Mouse (Mus musculus) kidney, embryonic 16.5 days (tissue): ENCODE data around the gene Lin28a. TPM values are rescaled to one million over a fixed set of nuclear protein-coding genes. Genes with fewer than 3 reads are reported as not detected.
"Not testable (repeated sequence)": the region's sequence is repeated elsewhere in the genome, so short reads cannot be mapped to it uniquely, and the experiment has no call there.

ENCODE experiments used
- ATAC-seq: fragments of 200-750 bp; cut with Nextera tagmentation; 2 replicates; pipeline ENCODE4 v1.8.0; 2017; ENCODE audit warnings: moderate TSS enrichment; ENCODE audit not compliant: low FRiP score, low TSS enrichment
- H3K27ac ChIP-seq: fragments of 300-500 bp; sonication (generic); 2 replicates; pipeline ENCODE4 v1.5.1; 2014; ENCODE audit warnings: low read length
- H3K27me3 ChIP-seq: fragments of 300-500 bp; sonication (generic); 2 replicates; pipeline ENCODE4 v1.6.1; 2014; ENCODE audit warnings: low read length, control low read depth, mixed read lengths; ENCODE audit not compliant: insufficient read depth
- H3K36me3 ChIP-seq: fragments of 300-500 bp; sonication (generic); 2 replicates; pipeline ENCODE4 v1.6.1; 2014; ENCODE audit warnings: low read length, control low read depth, mixed read lengths; ENCODE audit not compliant: insufficient read depth
- H3K4me1 ChIP-seq: fragments of 300-500 bp; sonication (generic); 2 replicates; pipeline ENCODE4 v1.6.1; 2014; ENCODE audit warnings: low read length, control low read depth, mixed read lengths; ENCODE audit not compliant: insufficient read depth
- H3K4me2 ChIP-seq: fragments of 300-500 bp; sonication (generic); replicated peaks from 2 replicates; pipeline ENCODE4 v1.6.1; 2014; ENCODE audit warnings: low read depth, low read length
- H3K4me3 ChIP-seq: fragments of 300-500 bp; sonication (generic); 2 replicates; pipeline ENCODE4 v1.5.1; 2014; ENCODE audit warnings: mild to moderate bottlenecking, low read length
- H3K9ac ChIP-seq: fragments of 300-500 bp; sonication (generic); replicated peaks from 2 replicates; pipeline ENCODE4 v1.6.1; 2014; ENCODE audit warnings: low read length
- H3K9me3 ChIP-seq: fragments of 300-500 bp; sonication (generic); 2 replicates; pipeline ENCODE4 v1.6.1; 2016; ENCODE audit warnings: low read length, control low read depth
- WGBS: fragments of 180-500 bp; shearing (Covaris S2); extraction: QIAGEN DNeasy Blood & Tissue Kit; methylation state at CpG from one replicate; pipeline ENCODE4 v1.1.7; 2014; 5-methylcytosine and 5-hydroxymethylcytosine counted together
- polyA plus RNA-seq: library from polyadenylated mRNA; unstranded; fragments of >200 nt; fragmentation: Nextera tagmentation; extraction: Ambion mirVana; gene quantifications from 2 replicates; pipeline ENCODE4 v1.2.1, GENCODE M21; 2015

Lin28a gene
- polyA plus RNA-seq, 1 experiment from 2014 or later, result not detected

DNA sequence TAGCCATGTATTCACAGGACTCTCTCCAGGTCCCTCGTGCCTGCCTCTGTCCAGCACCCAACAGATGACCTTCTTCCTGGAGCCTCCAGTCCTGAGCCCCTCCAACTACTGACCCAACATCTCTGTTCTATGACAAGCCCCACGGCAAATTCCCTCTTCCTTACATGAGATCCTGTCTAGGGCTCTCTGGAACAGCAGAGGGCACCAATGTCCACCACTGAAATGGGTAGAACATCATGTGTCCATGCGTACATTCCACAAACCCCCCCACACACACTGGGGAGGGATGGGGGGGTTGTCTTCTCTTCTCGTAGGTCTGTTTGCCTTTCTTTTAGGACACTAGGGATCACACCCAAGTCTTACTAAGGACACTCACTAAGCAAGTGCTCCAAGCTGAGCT lies 28.6 kb downstream of the Lin28a start:
- H3K36me3 ChIP-seq, result peaks cover 39% of the 10 kb centered on the region

DNA sequence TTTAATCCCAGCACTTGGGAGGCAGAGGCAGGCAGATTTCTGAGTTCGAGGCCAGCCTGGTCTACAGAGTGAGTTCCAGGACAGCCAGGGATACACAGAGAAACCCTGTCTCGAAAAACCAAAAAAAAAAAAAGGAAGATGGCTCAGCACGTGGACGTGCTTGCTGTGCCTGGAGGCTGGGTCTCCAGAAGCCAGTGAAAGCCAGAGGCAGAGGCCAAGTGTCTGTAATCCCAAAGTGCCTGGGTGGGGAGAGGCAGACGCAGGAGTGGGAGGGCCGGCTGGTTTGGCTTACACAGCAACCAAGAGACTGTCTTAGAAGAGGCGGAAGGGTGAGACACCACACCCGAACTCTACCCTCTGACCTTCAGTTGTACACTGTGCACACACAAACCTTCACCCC lies 30.4 kb downstream of the Lin28a start:
- H3K36me3 ChIP-seq, result peaks cover 31% of the 10 kb centered on the region
- not testable (repeated sequence) for H3K9ac ChIP-seq, H3K4me2 ChIP-seq, H3K9me3 ChIP-seq, H3K27me3 ChIP-seq, H3K4me3 ChIP-seq, H3K27ac ChIP-seq, ATAC-seq, H3K4me1 ChIP-seq
- WGBS, result 84% methylated on average over 8 of the region's 8 CpGs

More for the DNA sequence above, 28.6 kb downstream of the Lin28a start:
- no peak overlapping the region for H3K27ac ChIP-seq
- no peak for ATAC-seq
- 0 out of 2 replicates have a peak, but pooled peaks cover 5% of the 10 kb centered on the region for H3K4me1 ChIP-seq
- H3K9ac ChIP-seq, result no peak overlapping the region
- WGBS, result 71% methylated on average over 4 of the region's 4 CpGs
- no peaks in the 10 kb centered on the region for H3K27me3 ChIP-seq
- no peaks in the 10 kb centered on the region for H3K9me3 ChIP-seq
- no peak overlapping the region for H3K4me2 ChIP-seq
- no peak overlapping the region for H3K4me3 ChIP-seq

DNA sequence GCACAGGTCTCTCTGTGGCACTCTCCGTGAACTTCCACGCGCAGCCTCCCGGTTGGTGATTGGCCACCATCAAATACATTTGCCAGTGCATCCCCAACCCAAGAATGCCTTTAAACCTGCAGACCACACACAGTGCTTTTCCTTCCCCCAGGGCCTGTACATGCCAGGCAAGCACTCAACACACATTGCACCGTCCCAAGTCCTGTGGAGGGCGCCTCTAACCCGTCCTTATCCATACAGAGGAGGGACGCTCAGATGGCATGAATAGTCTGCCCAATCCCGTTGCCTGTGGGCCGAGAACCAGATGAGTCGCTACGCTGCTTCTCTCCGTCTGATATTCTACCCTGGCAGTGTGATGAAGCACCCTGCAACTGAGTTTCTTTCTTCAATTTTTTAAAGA lies 35.7 kb downstream of the Lin28a start:
- H3K27ac ChIP-seq, result no peak overlapping the region
- WGBS, result 88% methylated on average over 13 of the region's 13 CpGs

DNA sequence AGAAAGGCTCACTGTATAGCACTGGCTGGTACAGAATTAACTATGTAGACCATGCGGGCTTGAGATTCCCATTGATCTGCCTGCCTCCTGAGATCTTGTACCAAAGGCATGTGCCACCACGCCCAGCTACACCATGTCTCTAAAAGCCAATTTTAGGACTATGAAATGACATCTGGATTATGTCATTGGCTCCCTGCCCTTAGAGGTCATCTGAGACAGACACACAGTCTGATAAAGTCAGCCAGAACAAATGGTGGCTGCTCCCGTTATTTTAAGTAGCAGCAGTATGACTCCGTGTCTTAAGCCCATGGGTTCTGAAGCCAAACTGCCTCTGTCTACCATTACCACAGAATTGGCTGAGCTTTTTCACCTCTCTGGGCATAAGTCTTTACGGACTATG lies 38.1 kb downstream of the Lin28a start:
- Histone ChIP-seq H3K4me3 (no peak overlapping the region), H3K9ac (no peak overlapping the region), H3K27me3 (no peaks in the 10 kb centered on the region), H3K4me1 (no peaks in the 10 kb centered on the region), H3K36me3 (peaks cover 28% of the 10 kb centered on the region), H3K9me3 (no peaks in the 10 kb centered on the region), H3K27ac (no peak overlapping the region), H3K4me2 (no peak overlapping the region)
- 76% methylated on average over 5 of the region's 5 CpGs for WGBS
- no peak for ATAC-seq

More for the DNA sequence above, 35.7 kb downstream of the Lin28a start:
- no peak overlapping the region for H3K9ac ChIP-seq
- H3K36me3 ChIP-seq, result peaks cover 35% of the 10 kb centered on the region
- H3K4me1 ChIP-seq, result no peaks in the 10 kb centered on the region
- H3K4me3 ChIP-seq, result no peak overlapping the region
- H3K9me3 ChIP-seq, result no peaks in the 10 kb centered on the region
- no peak for ATAC-seq
- H3K4me2 ChIP-seq, result no peak overlapping the region
- H3K27me3 ChIP-seq, result no peaks in the 10 kb centered on the region

DNA sequence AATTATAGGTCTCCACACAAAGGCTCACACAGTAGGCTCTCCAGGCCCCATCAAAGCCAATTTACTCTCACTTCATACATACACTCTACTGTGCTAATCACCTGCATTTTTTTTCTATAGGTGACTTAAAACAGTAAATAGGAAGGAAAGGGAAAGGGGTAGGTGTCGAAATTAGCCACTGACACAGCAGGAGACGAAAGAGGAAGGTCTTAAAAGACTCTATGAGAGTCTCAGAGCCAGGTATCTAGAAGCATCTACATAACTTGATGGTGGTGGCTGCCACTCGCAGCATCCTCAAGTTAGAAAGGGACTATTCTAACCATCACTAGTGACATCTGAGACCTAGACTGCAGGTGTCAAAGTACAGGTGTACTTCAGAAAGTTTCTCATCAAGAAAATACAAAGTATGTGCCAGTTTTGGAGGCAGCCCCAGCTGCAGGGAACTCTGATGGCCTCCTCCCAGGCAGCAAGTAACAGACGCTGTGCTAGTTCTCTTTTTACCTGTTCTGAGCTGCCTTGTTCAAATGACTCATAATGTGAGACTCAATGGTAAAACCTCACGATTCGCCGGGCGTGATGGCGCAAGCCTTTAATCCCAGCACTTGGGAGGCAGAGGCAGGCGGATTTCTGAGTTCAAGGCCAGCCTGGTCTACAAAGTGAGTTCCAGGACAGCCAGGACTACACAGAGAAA lies 40.5 kb downstream of the Lin28a start:
- WGBS, result 92% methylated on average over 10 of the region's 10 CpGs
- no peaks in the 10 kb centered on the region for H3K9me3 ChIP-seq
- H3K36me3 ChIP-seq, result peaks cover 34% of the 10 kb centered on the region
- H3K27me3 ChIP-seq, result no peaks in the 10 kb centered on the region
- H3K4me1 ChIP-seq, result no peaks in the 10 kb centered on the region
- H3K27ac ChIP-seq, result no peak overlapping the region
- H3K4me2 ChIP-seq, result no peak overlapping the region
- no peak for ATAC-seq
- no peak overlapping the region for H3K9ac ChIP-seq
- H3K4me3 ChIP-seq, result no peak overlapping the region

DNA sequence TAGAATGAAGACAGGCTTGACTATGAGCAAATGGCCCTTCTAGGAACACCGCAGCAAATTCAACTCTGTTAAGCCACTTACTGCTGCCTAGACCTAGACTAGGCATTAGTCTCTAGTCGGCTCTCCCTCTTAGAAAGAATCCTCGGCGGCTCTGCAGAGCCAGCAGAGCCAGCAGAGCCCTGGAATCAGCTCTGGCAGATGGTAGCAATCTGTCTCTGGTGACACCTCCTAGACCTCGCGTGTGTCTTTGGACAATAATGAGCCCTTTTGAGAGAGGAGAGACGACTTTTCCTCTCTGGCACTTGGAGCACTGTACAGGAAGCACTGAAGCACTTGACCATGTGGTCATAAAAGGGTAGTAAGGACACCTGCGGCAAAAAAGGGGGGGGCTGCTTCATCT lies 46.9 kb downstream of the Lin28a start:
- ATAC-seq, result no peak
- Histone ChIP-seq H3K9ac (no peak overlapping the region), H3K36me3 (peaks cover 21% of the 10 kb centered on the region), H3K4me2 (no peak overlapping the region), H3K9me3 (no peaks in the 10 kb centered on the region), H3K4me3 (no peak overlapping the region), H3K27me3 (no peaks in the 10 kb centered on the region), H3K27ac (no peak overlapping the region), H3K4me1 (peaks cover 20% of the 10 kb centered on the region)
- WGBS, result 52% methylated on average over 8 of the region's 8 CpGs

DNA sequence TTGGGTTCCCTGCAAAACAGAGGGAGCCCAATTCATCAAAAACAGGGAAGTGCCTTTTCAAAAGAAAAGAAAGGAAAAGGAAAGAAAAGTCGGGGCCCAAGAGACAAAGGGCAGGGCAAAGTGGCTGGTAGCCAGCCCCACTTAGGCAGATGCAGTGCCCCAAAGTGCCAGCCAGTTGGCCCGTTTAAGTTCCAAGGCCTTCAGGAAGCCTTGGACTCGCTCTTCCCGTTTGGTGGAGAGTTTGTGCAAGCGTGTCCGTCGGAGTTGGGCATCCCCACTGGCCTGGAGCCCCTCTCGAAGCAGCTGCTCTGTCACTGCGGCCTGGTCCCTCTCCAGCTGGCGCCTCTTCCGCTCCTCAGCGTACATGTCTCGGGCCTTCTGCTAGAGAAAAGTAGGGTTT lies 47.8 kb downstream of the Lin28a start:
- H3K4me2 ChIP-seq, result no peak overlapping the region
- ATAC-seq, result no peak
- 89% methylated on average over 13 of the region's 13 CpGs for WGBS
- peaks cover 21% of the 10 kb centered on the region for H3K36me3 ChIP-seq
- no peak overlapping the region; the same call in 1 of the 2 replicates for H3K9ac ChIP-seq
- no peak overlapping the region for H3K27ac ChIP-seq
- no peak overlapping the region for H3K4me3 ChIP-seq
- peaks cover 28% of the 10 kb centered on the region for H3K4me1 ChIP-seq
- no peaks in the 10 kb centered on the region for H3K27me3 ChIP-seq
- H3K9me3 ChIP-seq, result no peaks in the 10 kb centered on the region

DNA sequence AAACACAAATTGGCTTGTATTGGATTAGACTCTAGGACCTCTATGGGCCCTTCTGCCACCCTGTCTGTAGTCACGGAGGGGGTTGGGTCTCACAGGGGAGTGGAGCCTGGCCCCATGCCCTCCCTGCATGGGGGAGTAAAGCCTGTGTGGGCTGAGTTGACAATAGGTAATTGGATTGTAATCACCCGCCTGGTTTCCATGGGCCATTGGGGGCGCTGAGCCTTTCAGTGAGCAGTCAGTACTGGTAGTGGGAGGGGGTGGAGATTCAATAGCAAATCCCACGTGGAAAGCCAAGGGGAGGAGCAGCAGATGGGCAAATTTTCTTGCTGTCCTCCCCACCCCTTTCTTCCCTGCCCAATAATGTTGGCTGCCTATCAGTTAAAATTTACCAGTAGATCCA lies 48.4 kb downstream of the Lin28a start:
- H3K27ac ChIP-seq, result no peak overlapping the region
- H3K9me3 ChIP-seq, result no peaks in the 10 kb centered on the region
- ATAC-seq, result no peak
- H3K4me3 ChIP-seq, result no peak overlapping the region
- 23% methylated on average over 4 of the region's 4 CpGs for WGBS
- H3K36me3 ChIP-seq, result peaks cover 26% of the 10 kb centered on the region
- H3K27me3 ChIP-seq, result no peaks in the 10 kb centered on the region
- H3K9ac ChIP-seq, result no peak overlapping the region
- H3K4me1 ChIP-seq, result peaks cover 32% of the 10 kb centered on the region
- H3K4me2 ChIP-seq, result no peak overlapping the region

DNA sequence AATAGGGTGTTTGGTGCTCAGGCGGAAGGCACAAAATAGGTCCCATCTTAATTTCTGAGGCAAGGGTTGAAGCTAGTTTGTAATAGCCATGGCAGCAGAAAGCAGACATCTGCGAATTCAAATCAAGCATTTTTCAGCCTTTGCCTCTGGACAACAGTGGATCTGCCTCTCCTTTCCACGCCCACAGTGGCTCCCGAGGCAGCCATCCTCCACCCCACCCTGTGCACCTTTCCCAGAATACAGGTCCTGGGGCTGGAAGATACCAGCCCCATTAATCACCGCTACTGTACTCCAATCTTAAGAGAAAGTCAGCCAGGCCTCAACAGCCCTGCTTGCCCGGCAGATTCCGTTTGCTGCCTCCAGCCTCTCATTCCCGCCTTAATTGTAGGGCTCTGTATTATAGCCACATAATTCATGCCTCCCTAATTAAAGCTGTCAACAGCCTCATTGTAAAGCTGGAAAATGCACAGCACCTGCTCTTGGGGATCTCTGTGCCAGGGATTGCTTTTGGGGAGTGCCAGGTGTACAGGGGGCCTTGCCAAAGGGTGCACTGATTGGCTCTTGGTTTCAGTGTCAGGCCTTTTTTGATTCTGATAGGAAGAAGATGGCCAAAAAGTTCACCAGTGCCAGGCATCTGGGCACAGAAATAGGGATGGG lies 49.4 kb downstream of the Lin28a start:
- H3K4me2 ChIP-seq, result peak overlapping the region; percentile 84; the same call in 1 of the 2 replicates
- H3K4me1 ChIP-seq, result peaks cover 32% of the 10 kb centered on the region
- WGBS, result 48% methylated on average over 8 of the region's 8 CpGs
- no peaks in the 10 kb centered on the region for H3K27me3 ChIP-seq
- peak overlapping the region; percentile 75; the same call in 1 of the 2 replicates for H3K4me3 ChIP-seq
- no peak for ATAC-seq
- peaks cover 27% of the 10 kb centered on the region for H3K36me3 ChIP-seq
- no peaks in the 10 kb centered on the region for H3K9me3 ChIP-seq
- H3K27ac ChIP-seq, result peak overlapping the region; percentile 99
- peak overlapping the region; percentile 98 for H3K9ac ChIP-seq
